Mouse (Mus musculus): ENCODE data around the gene Iqschfp. TPM values are rescaled to one million over a fixed set of nuclear protein-coding genes. Genes with fewer than 3 reads are reported as not detected.

The Iqschfp gene
- 7.8 and 10.6 TPM in 2 replicates for polyA plus RNA-seq (2012; rRNA removed)

DNA sequence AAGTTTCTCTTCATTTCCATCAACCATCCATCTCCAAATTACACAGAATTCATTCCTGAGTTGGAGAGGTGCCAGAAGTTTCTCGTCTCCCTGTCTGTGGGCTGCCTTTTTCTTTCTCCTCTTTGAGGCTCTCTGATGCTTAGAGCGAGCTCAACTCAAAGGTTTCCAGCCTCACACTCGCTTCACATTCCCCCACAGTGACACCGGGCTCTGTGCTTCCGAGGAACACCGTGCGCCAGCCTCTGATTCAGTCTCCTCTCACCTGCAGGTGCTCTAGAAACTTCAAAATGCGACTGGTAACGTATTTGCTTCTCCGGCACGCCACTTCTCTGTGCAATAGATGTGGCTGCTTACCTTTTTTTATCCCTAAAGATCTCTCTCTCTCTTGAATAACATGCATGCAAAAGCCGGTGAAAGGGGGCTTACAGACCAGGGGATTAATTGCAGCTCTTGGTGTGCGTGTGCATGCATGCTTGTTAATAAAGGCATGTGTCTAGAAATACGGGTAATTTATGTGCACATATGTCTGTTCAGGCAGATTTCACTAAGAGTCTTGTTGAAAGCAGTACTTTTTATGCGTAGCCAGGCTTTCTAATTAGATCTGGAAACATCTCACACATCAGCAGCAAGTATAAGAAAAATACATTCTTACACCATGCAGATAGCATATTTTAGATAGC lies at the start of gene Iqschfp, which contains the start of gene Iqcj:
Gene Iqschfp, plus strand, starts transcription at position 207 of the 680 bp plus-strand sequence.
Gene Iqcj, plus strand, starts transcription at position 195 of the 680 bp plus-strand sequence.
- TF ChIP-seq CTCF (IDR thresholded peaks at IDR 0.05; ENCODE audit: extremely low read depth, insufficient read depth, low read length) (no peak), POLR2A (IDR thresholded peaks at IDR 0.05; ENCODE audit: extremely low read depth, insufficient read depth, low read length) (no peak)
- H3K4me3 ChIP-seq (ENCODE audit: insufficient read depth, low read length) = peak within 1 kb of the TSS; percentile 52
- H3K4me1 ChIP-seq (ENCODE audit: control insufficient read depth, insufficient read depth, low read length) = no peaks in the 10 kb centered on the region; the same call in 1 of the 2 replicates

DNA sequence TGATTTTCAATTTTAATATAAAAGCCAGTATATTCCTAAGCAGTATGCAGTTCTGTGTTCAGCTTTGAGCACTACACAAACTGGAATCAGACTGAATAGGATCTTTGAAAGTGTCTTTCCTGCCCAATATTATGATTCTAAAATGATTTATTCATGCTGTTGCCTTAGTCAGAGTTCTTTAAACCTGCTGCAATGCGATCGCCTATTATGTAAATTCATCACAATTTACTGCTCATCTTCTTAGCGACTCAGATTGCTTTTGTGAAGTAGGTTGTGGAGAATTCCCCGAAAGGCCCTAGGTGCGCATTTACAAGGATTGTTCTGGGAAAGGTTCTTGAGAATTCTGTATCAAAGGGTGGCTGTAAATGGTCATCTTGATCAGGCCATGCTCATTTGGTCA lies 39.6 kb upstream of the Iqschfp start:
- Histone ChIP-seq H3K27ac (ENCODE audit: insufficient read depth, low read length) (no peak overlapping the region), H3K4me1 (ENCODE audit: control insufficient read depth, insufficient read depth, low read length) (no peaks in the 10 kb centered on the region), H3K4me3 (ENCODE audit: insufficient read depth, low read length) (no peak overlapping the region)
- TF ChIP-seq CTCF (IDR thresholded peaks at IDR 0.05; ENCODE audit: extremely low read depth, insufficient read depth, low read length) = no peak
- no peak for TF ChIP-seq POLR2A (IDR thresholded peaks at IDR 0.05; ENCODE audit: extremely low read depth, insufficient read depth, low read length)

More for the DNA sequence above, at the start of gene Iqschfp, which contains the start of gene Iqcj:
- H3K27ac ChIP-seq (ENCODE audit: insufficient read depth, low read length) = no peak within 1 kb of the TSS

DNA sequence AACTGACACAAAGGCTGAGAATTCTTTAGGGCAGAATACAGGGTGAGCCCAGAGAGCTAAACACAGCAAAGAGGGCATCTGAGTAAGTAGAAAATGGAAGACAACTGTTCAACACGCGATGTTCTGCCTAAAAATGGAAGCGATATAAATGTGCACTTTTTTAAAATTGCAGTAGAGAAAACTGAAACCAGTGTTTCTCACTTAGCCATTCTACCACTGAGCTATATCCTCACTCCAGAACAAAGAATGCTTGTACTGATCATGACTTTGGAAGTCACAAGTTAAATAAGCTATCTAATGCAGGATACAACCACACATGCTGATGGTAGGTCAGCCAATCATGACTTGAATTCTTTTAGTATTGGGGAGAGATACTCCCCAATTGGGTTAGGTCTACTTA lies 30.5 kb upstream of the Iqschfp start:
- H3K27ac ChIP-seq (ENCODE audit: insufficient read depth, low read length) = no peak overlapping the region
- no peak overlapping the region for H3K4me3 ChIP-seq (ENCODE audit: insufficient read depth, low read length)
- no peaks in the 10 kb centered on the region for H3K4me1 ChIP-seq (ENCODE audit: control insufficient read depth, insufficient read depth, low read length)
- TF ChIP-seq POLR2A (IDR thresholded peaks at IDR 0.05; ENCODE audit: extremely low read depth, insufficient read depth, low read length) (no peak), CTCF (IDR thresholded peaks at IDR 0.05; ENCODE audit: extremely low read depth, insufficient read depth, low read length) (no peak)

DNA sequence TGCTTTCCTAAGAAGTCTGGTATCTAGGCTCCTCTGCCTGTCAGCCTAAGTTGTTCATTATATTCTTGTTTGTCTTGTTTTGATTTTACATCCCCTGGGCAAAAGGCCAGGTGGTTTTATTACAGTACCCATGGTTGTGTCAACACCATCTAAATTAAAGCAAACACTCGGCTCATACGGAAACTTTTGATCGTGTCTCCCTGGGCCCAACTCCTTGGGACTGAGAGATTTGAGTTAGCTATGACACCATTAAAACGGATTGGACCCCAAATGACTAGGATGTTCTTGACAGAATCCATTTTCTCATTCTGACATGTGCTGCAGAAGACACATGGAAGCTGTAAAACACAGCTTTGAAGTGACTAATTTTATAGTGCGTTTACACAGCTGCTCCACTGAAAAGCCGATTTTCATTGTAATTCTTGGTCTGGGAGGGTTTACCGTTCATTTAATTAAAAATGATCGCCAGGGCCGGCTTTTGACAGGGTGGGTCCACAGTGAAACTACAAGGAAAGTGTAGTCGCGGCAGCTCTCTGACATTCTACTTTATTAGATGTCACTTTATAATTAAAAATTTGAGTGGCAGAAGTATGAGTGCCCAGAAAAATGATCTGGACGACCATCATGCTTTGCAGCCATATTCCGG lies 24.5 kb upstream of the Iqschfp start:
- Histone ChIP-seq H3K27ac (ENCODE audit: insufficient read depth, low read length) (no peak overlapping the region), H3K4me3 (ENCODE audit: insufficient read depth, low read length) (no peak overlapping the region), H3K4me1 (ENCODE audit: control insufficient read depth, insufficient read depth, low read length) (no peaks in the 10 kb centered on the region)
- TF ChIP-seq CTCF (IDR thresholded peaks at IDR 0.05; ENCODE audit: extremely low read depth, insufficient read depth, low read length) (no peak), POLR2A (IDR thresholded peaks at IDR 0.05; ENCODE audit: extremely low read depth, insufficient read depth, low read length) (no peak)

DNA sequence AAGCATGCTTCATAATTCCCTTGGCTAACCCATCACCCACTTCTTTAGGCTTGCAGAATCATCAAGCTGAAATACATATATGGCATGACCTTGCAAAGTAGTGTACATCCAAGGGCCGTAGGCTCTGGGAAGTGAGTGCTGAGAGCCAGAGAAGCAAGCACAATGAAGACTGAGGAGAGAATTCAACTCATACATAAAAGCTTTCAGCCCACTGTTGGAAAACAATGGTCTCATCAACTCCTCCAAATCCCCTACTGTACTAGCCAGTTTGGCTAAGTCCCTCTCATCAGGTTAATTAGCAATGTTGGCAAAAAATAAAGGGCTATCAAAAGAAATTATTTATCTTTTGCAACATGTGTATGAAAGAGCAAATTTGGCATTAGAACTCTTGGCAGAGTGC lies 22.6 kb upstream of the Iqschfp start:
- H3K27ac ChIP-seq (ENCODE audit: insufficient read depth, low read length) = no peak overlapping the region
- H3K4me1 ChIP-seq (ENCODE audit: control insufficient read depth, insufficient read depth, low read length) = no peaks in the 10 kb centered on the region
- TF ChIP-seq POLR2A (IDR thresholded peaks at IDR 0.05; ENCODE audit: extremely low read depth, insufficient read depth, low read length) (no peak), CTCF (IDR thresholded peaks at IDR 0.05; ENCODE audit: extremely low read depth, insufficient read depth, low read length) (no peak)
- no peak overlapping the region for H3K4me3 ChIP-seq (ENCODE audit: insufficient read depth, low read length)

GRCm38 (mm10) chr3:67877253-67877652 lies 14.8 kb upstream of the Iqschfp start:
- H3K27ac ChIP-seq (ENCODE audit: insufficient read depth, low read length) = no peak overlapping the region
- H3K4me3 ChIP-seq (ENCODE audit: insufficient read depth, low read length) = no peak overlapping the region
- TF ChIP-seq POLR2A (IDR thresholded peaks at IDR 0.05; ENCODE audit: extremely low read depth, insufficient read depth, low read length) (no peak), CTCF (IDR thresholded peaks at IDR 0.05; ENCODE audit: extremely low read depth, insufficient read depth, low read length) (no peak)
- no peaks in the 10 kb centered on the region for H3K4me1 ChIP-seq (ENCODE audit: control insufficient read depth, insufficient read depth, low read length)

- TF ChIP-seq POLR2A (IDR thresholded peaks at IDR 0.05; ENCODE audit: extremely low read depth, insufficient read depth, low read length) (no peak), CTCF (IDR thresholded peaks at IDR 0.05; ENCODE audit: extremely low read depth, insufficient read depth, low read length) (no peak)
- Histone ChIP-seq H3K4me3 (ENCODE audit: insufficient read depth, low read length) (no peak overlapping the region), H3K27ac (ENCODE audit: insufficient read depth, low read length) (no peak overlapping the region), H3K4me1 (ENCODE audit: control insufficient read depth, insufficient read depth, low read length) (no peaks in the 10 kb centered on the region)
These were observed 7.7 kb upstream of the Iqschfp start for GRCm38 (mm10) chr3:67884335-67884734.

- no peaks in the 10 kb centered on the region; the same call in 1 of the 2 replicates for H3K4me1 ChIP-seq (ENCODE audit: control insufficient read depth, insufficient read depth, low read length)
- no peak for TF ChIP-seq POLR2A (IDR thresholded peaks at IDR 0.05; ENCODE audit: extremely low read depth, insufficient read depth, low read length)
- TF ChIP-seq CTCF (IDR thresholded peaks at IDR 0.05; ENCODE audit: extremely low read depth, insufficient read depth, low read length) = no peak
- H3K27ac ChIP-seq (ENCODE audit: insufficient read depth, low read length) = no peak overlapping the region
- no peak overlapping the region for H3K4me3 ChIP-seq (ENCODE audit: insufficient read depth, low read length)
These were observed 5.9 kb upstream of the Iqschfp start for GRCm38 (mm10) chr3:67886176-67886575.

DNA sequence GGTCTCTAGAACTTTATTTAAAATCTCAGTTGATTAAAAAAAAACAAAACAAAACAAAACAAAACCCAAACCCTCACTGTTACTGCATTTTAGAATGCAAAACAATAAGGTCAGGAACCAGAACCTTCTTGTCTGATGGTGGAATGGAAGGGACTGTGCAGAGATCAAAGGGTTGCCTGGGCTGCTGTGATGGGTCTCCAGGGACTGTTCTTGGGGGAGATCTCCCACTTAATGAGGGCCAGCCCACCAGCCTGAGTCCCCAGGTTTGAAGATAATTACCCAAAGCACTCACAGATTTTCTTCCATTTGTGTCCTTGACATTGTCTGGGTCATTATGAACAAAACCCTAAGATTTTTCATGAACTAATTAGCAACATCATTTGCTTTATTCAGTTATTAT lies 4.8 kb upstream of the Iqschfp start:
- Histone ChIP-seq H3K4me3 (ENCODE audit: insufficient read depth, low read length) (no peak overlapping the region), H3K4me1 (ENCODE audit: control insufficient read depth, insufficient read depth, low read length) (no peaks in the 10 kb centered on the region; the same call in 1 of the 2 replicates), H3K27ac (ENCODE audit: insufficient read depth, low read length) (no peak overlapping the region)
- no peak for TF ChIP-seq POLR2A (IDR thresholded peaks at IDR 0.05; ENCODE audit: extremely low read depth, insufficient read depth, low read length)

- Histone ChIP-seq H3K4me3 (ENCODE audit: insufficient read depth, low read length) (peak overlapping the region; percentile 52), H3K27ac (ENCODE audit: insufficient read depth, low read length) (no peak overlapping the region)
- TF ChIP-seq POLR2A (IDR thresholded peaks at IDR 0.05; ENCODE audit: extremely low read depth, insufficient read depth, low read length) = no peak
- no peak for TF ChIP-seq CTCF (IDR thresholded peaks at IDR 0.05; ENCODE audit: extremely low read depth, insufficient read depth, low read length)
These were observed 736 bp downstream of the Iqschfp start for GRCm38 (mm10) chr3:67892768-67893167.

More at GRCm38 (mm10) chr3:67892768-67893167, 736 bp downstream of the Iqschfp start:
- H3K4me1 ChIP-seq (ENCODE audit: control insufficient read depth, insufficient read depth, low read length) = no peaks in the 10 kb centered on the region; the same call in 1 of the 2 replicates

Measured in cortical plate, adult 2 months (tissue).